Mouse (Mus musculus) erythroblast, embryonic 14.5 days (primary cell): Measurements from ENCODE around the gene Pfkfb4.

Experiments
- GATA1 ChIP-seq: IDR thresholded peaks from 2 replicates; pipeline ENCODE4 v1.6.1; 2012; ENCODE audit warnings: low read length, inconsistent platforms, mixed read lengths
- TAL1 ChIP-seq: IDR thresholded peaks from 3 replicates; pipeline ENCODE4 v1.6.1; 2012; ENCODE audit warnings: low read length, inconsistent platforms, mixed read lengths

- no peak for TF ChIP-seq GATA1
- TF ChIP-seq TAL1, result no peak
Observed at GRCm38 (mm10) chr9:108990462-108990820, 1.1 kb upstream of the Pfkfb4 start.
